Mouse (Mus musculus) hindbrain, embryonic 16.5 days (tissue): ENCODE data around the gene Tra2a. TPM values are rescaled to one million over a fixed set of nuclear protein-coding genes. Genes with fewer than 3 reads are reported as not detected.

ENCODE experiments used
- ATAC-seq: fragments of 200-750 bp; cut with Nextera tagmentation; 2 replicates; pipeline ENCODE4 v1.8.0; 2017; ENCODE audit warnings: moderate TSS enrichment, moderate library complexity
- H3K27ac ChIP-seq: fragments of 300-500 bp; sonication (generic); 2 replicates; pipeline ENCODE4 v1.5.1; 2014; ENCODE audit warnings: low read depth, mild to moderate bottlenecking, control low read depth, low read length, moderate library complexity
- H3K27me3 ChIP-seq: fragments of 300-500 bp; sonication (generic); replicated peaks from 2 replicates; pipeline ENCODE4 v1.6.1; 2014; ENCODE audit warnings: low read length; ENCODE audit not compliant: control insufficient read depth, insufficient read depth
- H3K36me3 ChIP-seq: fragments of 300-500 bp; sonication (generic); 2 replicates; pipeline ENCODE4 v1.6.1; 2014; ENCODE audit warnings: mild to moderate bottlenecking, low read length, moderate library complexity, mixed read lengths; ENCODE audit not compliant: control insufficient read depth, insufficient read depth
- H3K4me1 ChIP-seq: fragments of 300-500 bp; sonication (generic); 2 replicates; pipeline ENCODE4 v1.6.1; 2014; ENCODE audit warnings: low read depth, low read length; ENCODE audit not compliant: control insufficient read depth, insufficient read depth
- H3K4me2 ChIP-seq: fragments of 300-500 bp; sonication (generic); 2 replicates; pipeline ENCODE4 v1.6.1; 2014; ENCODE audit warnings: mild to moderate bottlenecking, low read length, control low read depth, moderate library complexity
- H3K4me3 ChIP-seq: fragments of 300-500 bp; sonication (generic); 2 replicates; pipeline ENCODE4 v1.5.1; 2014; ENCODE audit warnings: mild to moderate bottlenecking, low read length, control low read depth, moderate library complexity
- H3K9ac ChIP-seq: fragments of 300-500 bp; sonication (generic); 2 replicates; pipeline ENCODE4 v1.6.1; 2014; ENCODE audit warnings: low read depth, mild to moderate bottlenecking, control low read depth, low read length, moderate library complexity
- H3K9me3 ChIP-seq: fragments of 300-500 bp; sonication (generic); 2 replicates; pipeline ENCODE4 v1.6.1; 2014; ENCODE audit warnings: mild to moderate bottlenecking, low read length, moderate library complexity; ENCODE audit not compliant: control insufficient read depth
- WGBS: fragments of 180-500 bp; shearing (Covaris S2); extraction: QIAGEN DNeasy Blood & Tissue Kit; methylation state at CpG from one replicate; pipeline ENCODE4 v1.1.7; 2014; 5-methylcytosine and 5-hydroxymethylcytosine counted together
- polyA plus RNA-seq: library from polyadenylated mRNA; unstranded; fragments of >200 nt; fragmentation: Nextera tagmentation; extraction: Ambion mirVana; gene quantifications from 2 replicates; pipeline ENCODE4 v1.2.1, GENCODE M21; 2015

The Tra2a gene
- polyA plus RNA-seq, 1 experiment from 2014 or later = 97.9 TPM

GRCm38 (mm10) chr6:49252207-49252606, 11.6 kb downstream of the Tra2a start:
- H3K4me1 ChIP-seq = no peaks in the 10 kb centered on the region
- H3K4me3 ChIP-seq = no peak overlapping the region
- H3K27ac ChIP-seq = no peak overlapping the region
- no peaks in the 10 kb centered on the region for H3K27me3 ChIP-seq
- no peaks in the 10 kb centered on the region for H3K9me3 ChIP-seq
- no peak overlapping the region for H3K9ac ChIP-seq
- no peak overlapping the region for H3K4me2 ChIP-seq
- 93% methylated on average over 8 of the region's 8 CpGs for WGBS
- peaks cover 13% of the 10 kb centered on the region for H3K36me3 ChIP-seq
- no peak for ATAC-seq

GRCm38 (mm10) chr6:49251199-49251598, 12.6 kb downstream of the Tra2a start:
- no peak overlapping the region for H3K4me2 ChIP-seq
- H3K36me3 ChIP-seq = peaks cover 14% of the 10 kb centered on the region
- no peak overlapping the region for H3K4me3 ChIP-seq
- WGBS = 98% methylated on average over 2 of the region's 2 CpGs
- no peaks in the 10 kb centered on the region for H3K27me3 ChIP-seq
- H3K9me3 ChIP-seq = no peaks in the 10 kb centered on the region
- no peak for ATAC-seq
- H3K27ac ChIP-seq = no peak overlapping the region
- H3K9ac ChIP-seq = no peak overlapping the region
- H3K4me1 ChIP-seq = no peaks in the 10 kb centered on the region

- ATAC-seq = no peak
- H3K27me3 ChIP-seq = no peaks in the 10 kb centered on the region
These were observed 16.6 kb downstream of the Tra2a start for GRCm38 (mm10) chr6:49247246-49247645.

GRCm38 (mm10) chr6:49242331-49242730, 21.5 kb downstream of the Tra2a start:
- no peaks in the 10 kb centered on the region for H3K27me3 ChIP-seq
- H3K36me3 ChIP-seq = peaks cover 29% of the 10 kb centered on the region
- H3K9ac ChIP-seq = no peak overlapping the region
- H3K4me1 ChIP-seq = no peaks in the 10 kb centered on the region
- H3K4me3 ChIP-seq = no peak overlapping the region
- H3K4me2 ChIP-seq = no peak overlapping the region
- no peak overlapping the region for H3K27ac ChIP-seq
- WGBS = 90% methylated on average over 1 of the region's 1 CpGs
- H3K9me3 ChIP-seq = no peaks in the 10 kb centered on the region
- no peak for ATAC-seq

More at GRCm38 (mm10) chr6:49247246-49247645, 16.6 kb downstream of the Tra2a start:
- no peak overlapping the region for H3K27ac ChIP-seq
- H3K36me3 ChIP-seq = peaks cover 38% of the 10 kb centered on the region
- no peaks in the 10 kb centered on the region for H3K9me3 ChIP-seq
- no peaks in the 10 kb centered on the region for H3K4me1 ChIP-seq
- no peak overlapping the region for H3K4me3 ChIP-seq
- no peak overlapping the region for H3K4me2 ChIP-seq
- WGBS = 50% methylated on average over 2 of the region's 2 CpGs
- no peak overlapping the region for H3K9ac ChIP-seq

GRCm38 (mm10) chr6:49241562-49241961, 22.3 kb downstream of the Tra2a start:
- WGBS = 96% methylated on average over 1 of the region's 1 CpGs
- Histone ChIP-seq H3K9me3 (no peaks in the 10 kb centered on the region), H3K4me1 (no peaks in the 10 kb centered on the region), H3K27me3 (no peaks in the 10 kb centered on the region), H3K4me3 (no peak overlapping the region), H3K27ac (no peak overlapping the region), H3K36me3 (peaks cover 29% of the 10 kb centered on the region), H3K4me2 (no peak overlapping the region), H3K9ac (no peak overlapping the region)
- ATAC-seq = no peak

- H3K4me3 ChIP-seq = no peak overlapping the region
- no peaks in the 10 kb centered on the region for H3K36me3 ChIP-seq
- H3K4me2 ChIP-seq = no peak overlapping the region
- no peaks in the 10 kb centered on the region for H3K9me3 ChIP-seq
- 54% methylated on average over 9 of the region's 9 CpGs for WGBS
- no peaks in the 10 kb centered on the region for H3K27me3 ChIP-seq
- no peak overlapping the region for H3K27ac ChIP-seq
- no peak overlapping the region for H3K9ac ChIP-seq
- no peaks in the 10 kb centered on the region for H3K4me1 ChIP-seq
- peak; percentile 96 for ATAC-seq
These were observed 27.5 kb downstream of the Tra2a start for GRCm38 (mm10) chr6:49236331-49236730.

- Histone ChIP-seq H3K27me3 (no peaks in the 10 kb centered on the region), H3K27ac (no peak overlapping the region), H3K9me3 (no peaks in the 10 kb centered on the region), H3K4me2 (no peak overlapping the region), H3K4me3 (no peak overlapping the region), H3K36me3 (no peaks in the 10 kb centered on the region), H3K9ac (no peak overlapping the region), H3K4me1 (no peaks in the 10 kb centered on the region)
- WGBS = 57% methylated on average over 4 of the region's 4 CpGs
- no peak for ATAC-seq
These were observed 30.5 kb downstream of the Tra2a start for GRCm38 (mm10) chr6:49233356-49233755.

- no peak overlapping the region for H3K4me3 ChIP-seq
- H3K36me3 ChIP-seq = no peaks in the 10 kb centered on the region
- WGBS = 17% methylated on average over 7 of the region's 7 CpGs
- H3K9me3 ChIP-seq = no peaks in the 10 kb centered on the region
- no peak overlapping the region for H3K9ac ChIP-seq
- no peaks in the 10 kb centered on the region for H3K27me3 ChIP-seq
- no peak overlapping the region for H3K27ac ChIP-seq
- no peaks in the 10 kb centered on the region for H3K4me1 ChIP-seq
- H3K4me2 ChIP-seq = no peak overlapping the region
- ATAC-seq = 0 out of 2 replicates have a peak, but pooled peaks have one; percentile 17
These were observed 35.6 kb downstream of the Tra2a start for GRCm38 (mm10) chr6:49228126-49228679.

- Histone ChIP-seq H3K9me3 (no peaks in the 10 kb centered on the region), H3K4me3 (no peak overlapping the region), H3K27me3 (no peaks in the 10 kb centered on the region), H3K9ac (no peak overlapping the region), H3K27ac (no peak overlapping the region), H3K4me1 (no peaks in the 10 kb centered on the region), H3K4me2 (peak overlapping the region; percentile 34), H3K36me3 (no peaks in the 10 kb centered on the region)
- WGBS = 10% methylated on average over 15 of the region's 15 CpGs
- ATAC-seq = no peak
These were observed 36.6 kb downstream of the Tra2a start for GRCm38 (mm10) chr6:49227184-49227735.
